Mouse (Mus musculus): Measurements from ENCODE around the gene Eps8. TPM values are rescaled to one million over a fixed set of nuclear protein-coding genes. Genes with fewer than 3 reads are reported as not detected.

Gene Eps8
- polyA plus RNA-seq, 1 experiment from 2014 or later, result 24.9 TPM

GRCm38 (mm10) chr6:137688506-137689105, 33.9 kb upstream of the Eps8 start:
- no peak overlapping the region for H3K27ac ChIP-seq (ENCODE audit: low read depth, low read length)
- H3K4me1 ChIP-seq (ENCODE audit: control insufficient read depth, insufficient read depth, low read length), result no peaks in the 10 kb centered on the region
- H3K4me2 ChIP-seq (ENCODE audit: low read depth, low read length), result no peak overlapping the region
- no peak overlapping the region for H3K9ac ChIP-seq (replicated peaks; ENCODE audit: low read depth, low read length)
- H3K9me3 ChIP-seq (ENCODE audit: control insufficient read depth, low read length), result no peaks in the 10 kb centered on the region
- H3K36me3 ChIP-seq (ENCODE audit: control insufficient read depth, insufficient read depth, low read length), result no peaks in the 10 kb centered on the region
- no peak; the same call in 1 of the 2 replicates for ATAC-seq (ENCODE audit: low read depth)
- H3K27me3 ChIP-seq (ENCODE audit: control insufficient read depth, insufficient read depth, low read length), result no peaks in the 10 kb centered on the region
- H3K4me3 ChIP-seq (ENCODE audit: low read depth, low read length), result no peak overlapping the region
- WGBS, result 77% methylated on average over 11 of the region's 11 CpGs

GRCm38 (mm10) chr6:137688079-137688478, 33.4 kb upstream of the Eps8 start:
- Histone ChIP-seq H3K9ac (replicated peaks; ENCODE audit: low read depth, low read length) (no peak overlapping the region), H3K4me2 (ENCODE audit: low read depth, low read length) (no peak overlapping the region), H3K4me3 (ENCODE audit: low read depth, low read length) (no peak overlapping the region), H3K27ac (ENCODE audit: low read depth, low read length) (no peak overlapping the region), H3K27me3 (ENCODE audit: control insufficient read depth, insufficient read depth, low read length) (no peaks in the 10 kb centered on the region), H3K9me3 (ENCODE audit: control insufficient read depth, low read length) (no peaks in the 10 kb centered on the region), H3K4me1 (ENCODE audit: control insufficient read depth, insufficient read depth, low read length) (no peaks in the 10 kb centered on the region), H3K36me3 (ENCODE audit: control insufficient read depth, insufficient read depth, low read length) (no peaks in the 10 kb centered on the region)
- WGBS, result 93% methylated on average over 3 of the region's 3 CpGs
- no peak for ATAC-seq (ENCODE audit: low read depth)

- Histone ChIP-seq H3K4me2 (ENCODE audit: low read depth, low read length) (no peak overlapping the region), H3K9ac (replicated peaks; ENCODE audit: low read depth, low read length) (no peak overlapping the region), H3K9me3 (ENCODE audit: control insufficient read depth, low read length) (no peaks in the 10 kb centered on the region), H3K4me1 (ENCODE audit: control insufficient read depth, insufficient read depth, low read length) (no peaks in the 10 kb centered on the region), H3K27ac (ENCODE audit: low read depth, low read length) (no peak overlapping the region), H3K4me3 (ENCODE audit: low read depth, low read length) (no peak overlapping the region), H3K36me3 (ENCODE audit: control insufficient read depth, insufficient read depth, low read length) (no peaks in the 10 kb centered on the region), H3K27me3 (ENCODE audit: control insufficient read depth, insufficient read depth, low read length) (no peaks in the 10 kb centered on the region)
- no peak for ATAC-seq (ENCODE audit: low read depth)
- 85% methylated on average over 5 of the region's 5 CpGs for WGBS
Measured at GRCm38 (mm10) chr6:137687667-137688066, 33.0 kb upstream of the Eps8 start.

- Histone ChIP-seq H3K27ac (ENCODE audit: low read depth, low read length) (no peak overlapping the region), H3K4me2 (ENCODE audit: low read depth, low read length) (no peak overlapping the region), H3K4me1 (ENCODE audit: control insufficient read depth, insufficient read depth, low read length) (no peaks in the 10 kb centered on the region), H3K9me3 (ENCODE audit: control insufficient read depth, low read length) (no peaks in the 10 kb centered on the region), H3K9ac (replicated peaks; ENCODE audit: low read depth, low read length) (no peak overlapping the region), H3K36me3 (ENCODE audit: control insufficient read depth, insufficient read depth, low read length) (no peaks in the 10 kb centered on the region), H3K27me3 (ENCODE audit: control insufficient read depth, insufficient read depth, low read length) (no peaks in the 10 kb centered on the region), H3K4me3 (ENCODE audit: low read depth, low read length) (no peak overlapping the region)
- ATAC-seq (ENCODE audit: low read depth), result no peak
- 88% methylated on average over 2 of the region's 2 CpGs for WGBS
Measured at GRCm38 (mm10) chr6:137682629-137683028, 28.0 kb upstream of the Eps8 start.

- H3K36me3 ChIP-seq (ENCODE audit: control insufficient read depth, insufficient read depth, low read length), result no peaks in the 10 kb centered on the region
- no peak overlapping the region for H3K4me2 ChIP-seq (ENCODE audit: low read depth, low read length)
- no peaks in the 10 kb centered on the region for H3K4me1 ChIP-seq (ENCODE audit: control insufficient read depth, insufficient read depth, low read length)
- H3K4me3 ChIP-seq (ENCODE audit: low read depth, low read length), result no peak overlapping the region
- WGBS, result 91% methylated on average over 2 of the region's 2 CpGs
- H3K27me3 ChIP-seq (ENCODE audit: control insufficient read depth, insufficient read depth, low read length), result no peaks in the 10 kb centered on the region
- no peak overlapping the region for H3K9ac ChIP-seq (replicated peaks; ENCODE audit: low read depth, low read length)
- no peak overlapping the region for H3K27ac ChIP-seq (ENCODE audit: low read depth, low read length)
- no peak for ATAC-seq (ENCODE audit: low read depth)
- H3K9me3 ChIP-seq (ENCODE audit: control insufficient read depth, low read length), result no peaks in the 10 kb centered on the region
Measured at GRCm38 (mm10) chr6:137681000-137681399, 26.3 kb upstream of the Eps8 start.

GRCm38 (mm10) chr6:137676581-137676980, 21.9 kb upstream of the Eps8 start:
- 91% methylated on average over 12 of the region's 12 CpGs for WGBS

GRCm38 (mm10) chr6:137675556-137675955, 20.9 kb upstream of the Eps8 start:
- WGBS, result 50% methylated on average over 5 of the region's 5 CpGs
- Histone ChIP-seq H3K27me3 (ENCODE audit: control insufficient read depth, insufficient read depth, low read length) (no peaks in the 10 kb centered on the region), H3K9ac (replicated peaks; ENCODE audit: low read depth, low read length) (no peak overlapping the region), H3K36me3 (ENCODE audit: control insufficient read depth, insufficient read depth, low read length) (no peaks in the 10 kb centered on the region), H3K9me3 (ENCODE audit: control insufficient read depth, low read length) (no peaks in the 10 kb centered on the region), H3K4me1 (ENCODE audit: control insufficient read depth, insufficient read depth, low read length) (no peaks in the 10 kb centered on the region), H3K27ac (ENCODE audit: low read depth, low read length) (no peak overlapping the region), H3K4me3 (ENCODE audit: low read depth, low read length) (no peak overlapping the region), H3K4me2 (ENCODE audit: low read depth, low read length) (no peak overlapping the region)
- no peak for ATAC-seq (ENCODE audit: low read depth)

More at GRCm38 (mm10) chr6:137676581-137676980, 21.9 kb upstream of the Eps8 start:
- Histone ChIP-seq H3K9ac (replicated peaks; ENCODE audit: low read depth, low read length) (no peak overlapping the region), H3K4me2 (ENCODE audit: low read depth, low read length) (no peak overlapping the region), H3K27ac (ENCODE audit: low read depth, low read length) (no peak overlapping the region), H3K27me3 (ENCODE audit: control insufficient read depth, insufficient read depth, low read length) (no peaks in the 10 kb centered on the region), H3K36me3 (ENCODE audit: control insufficient read depth, insufficient read depth, low read length) (no peaks in the 10 kb centered on the region), H3K4me1 (ENCODE audit: control insufficient read depth, insufficient read depth, low read length) (no peaks in the 10 kb centered on the region), H3K9me3 (ENCODE audit: control insufficient read depth, low read length) (no peaks in the 10 kb centered on the region), H3K4me3 (ENCODE audit: low read depth, low read length) (no peak overlapping the region)
- ATAC-seq (ENCODE audit: low read depth), result no peak

GRCm38 (mm10) chr6:137673301-137673700, 18.6 kb upstream of the Eps8 start:
- Histone ChIP-seq H3K27ac (ENCODE audit: low read depth, low read length) (no peak overlapping the region), H3K27me3 (ENCODE audit: control insufficient read depth, insufficient read depth, low read length) (no peaks in the 10 kb centered on the region), H3K36me3 (ENCODE audit: control insufficient read depth, insufficient read depth, low read length) (no peaks in the 10 kb centered on the region), H3K9ac (replicated peaks; ENCODE audit: low read depth, low read length) (no peak overlapping the region), H3K9me3 (ENCODE audit: control insufficient read depth, low read length) (no peaks in the 10 kb centered on the region), H3K4me2 (ENCODE audit: low read depth, low read length) (peak overlapping the region; percentile 16; the same call in 1 of the 2 replicates), H3K4me1 (ENCODE audit: control insufficient read depth, insufficient read depth, low read length) (no peaks in the 10 kb centered on the region), H3K4me3 (ENCODE audit: low read depth, low read length) (no peak overlapping the region)
- WGBS, result 60% methylated on average over 15 of the region's 15 CpGs
- no peak; the same call in 1 of the 2 replicates for ATAC-seq (ENCODE audit: low read depth)

- Histone ChIP-seq H3K4me1 (ENCODE audit: control insufficient read depth, insufficient read depth, low read length) (no peaks in the 10 kb centered on the region), H3K4me3 (ENCODE audit: low read depth, low read length) (no peak overlapping the region), H3K27ac (ENCODE audit: low read depth, low read length) (no peak overlapping the region), H3K4me2 (ENCODE audit: low read depth, low read length) (no peak overlapping the region), H3K9ac (replicated peaks; ENCODE audit: low read depth, low read length) (no peak overlapping the region), H3K36me3 (ENCODE audit: control insufficient read depth, insufficient read depth, low read length) (no peaks in the 10 kb centered on the region), H3K9me3 (ENCODE audit: control insufficient read depth, low read length) (no peaks in the 10 kb centered on the region), H3K27me3 (ENCODE audit: control insufficient read depth, insufficient read depth, low read length) (no peaks in the 10 kb centered on the region)
- 85% methylated on average over 10 of the region's 10 CpGs for WGBS
- ATAC-seq (ENCODE audit: low read depth), result no peak
Measured at GRCm38 (mm10) chr6:137671561-137671960, 16.9 kb upstream of the Eps8 start.

Data from neural tube, embryonic 14.5 days (tissue).